Mouse (Mus musculus) midbrain, embryonic 10.5 days (tissue): Measurements from ENCODE around the gene Klk11. TPM values are rescaled to one million over a fixed set of nuclear protein-coding genes. Genes with fewer than 3 reads are reported as not detected.

Experiments used
- DNase-seq: peaks from one replicate; pipeline ENCODE4 v3.0.0-alpha.2; 2017; ENCODE audit warnings: low spot score
- H3K27ac ChIP-seq: fragments of 300-500 bp; sonication (generic); replicated peaks from 2 replicates; pipeline ENCODE4 v1.5.1; 2016; ENCODE audit warnings: mild to moderate bottlenecking
- H3K27me3 ChIP-seq: fragments of 300-500 bp; sonication (generic); 2 replicates; pipeline ENCODE4 v1.6.1; 2016; ENCODE audit warnings: low read depth, mild to moderate bottlenecking; ENCODE audit not compliant: poor library complexity, severe bottlenecking
- H3K36me3 ChIP-seq: fragments of 300-500 bp; sonication (generic); 2 replicates; pipeline ENCODE4 v1.6.1; 2016; ENCODE audit warnings: mild to moderate bottlenecking, moderate library complexity
- H3K4me1 ChIP-seq: fragments of 300-500 bp; sonication (generic); 2 replicates; pipeline ENCODE4 v1.6.1; 2016
- H3K4me3 ChIP-seq: fragments of 300-500 bp; sonication (generic); 2 replicates; pipeline ENCODE4 v1.5.1; 2016; ENCODE audit warnings: mild to moderate bottlenecking, moderate library complexity
- H3K9me3 ChIP-seq: fragments of 300-500 bp; sonication (generic); replicated peaks from 2 replicates; pipeline ENCODE4 v1.6.1; 2016; ENCODE audit warnings: mild to moderate bottlenecking
- WGBS: fragments of 180-500 bp; shearing (Covaris S2); methylation state at CpG from one replicate; pipeline ENCODE4 v1.1.7; 2016; 5-methylcytosine and 5-hydroxymethylcytosine counted together
- polyA plus RNA-seq: library from polyadenylated mRNA; unstranded; fragments of >200 nt; fragmentation: Nextera tagmentation; extraction: Ambion mirVana; gene quantifications from 2 replicates; pipeline ENCODE4 v1.2.1, GENCODE M21; 2016

The Klk11 gene
- polyA plus RNA-seq, 1 experiment from 2014 or later: not detected

DNA sequence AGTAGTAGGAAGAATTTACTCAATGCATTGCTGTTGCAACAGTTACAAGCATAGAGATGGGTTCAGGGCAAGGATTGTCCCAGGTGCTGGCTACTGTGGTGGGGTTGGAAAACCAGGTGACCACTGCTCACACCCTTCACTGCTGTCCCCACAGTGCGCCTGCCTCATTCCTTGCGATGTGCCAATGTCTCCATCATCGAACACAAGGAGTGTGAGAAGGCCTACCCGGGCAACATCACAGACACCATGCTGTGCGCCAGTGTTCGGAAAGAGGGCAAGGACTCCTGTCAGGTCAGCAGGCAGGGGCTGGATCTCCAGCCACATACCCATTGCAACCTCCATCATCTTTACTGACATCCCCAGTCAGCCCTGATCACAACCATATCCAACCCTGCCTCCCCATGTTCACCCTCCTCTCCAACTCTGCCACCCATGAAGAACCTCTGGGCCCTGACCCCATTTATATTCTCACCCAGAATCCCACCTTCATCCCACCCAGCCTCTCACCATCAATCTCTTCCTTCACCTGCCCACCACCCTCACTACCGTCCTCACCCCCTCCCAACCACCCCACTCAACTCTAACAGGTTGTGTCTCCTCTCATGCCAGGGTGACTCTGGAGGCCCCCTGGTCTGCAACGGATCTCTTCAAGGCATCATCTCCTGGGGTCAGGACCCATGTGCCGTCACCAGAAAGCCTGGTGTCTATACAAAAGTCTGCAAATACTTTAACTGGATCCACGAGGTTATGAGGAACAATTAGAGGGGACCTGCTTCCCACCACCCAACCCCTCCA lies 4.0 kb downstream of the Klk11 start:
- H3K27me3 ChIP-seq: peaks cover 16% of the 10 kb centered on the region
- no peaks in the 10 kb centered on the region for H3K9me3 ChIP-seq
- peaks cover 26% of the 10 kb centered on the region for H3K4me1 ChIP-seq
- no peak overlapping the region for H3K27ac ChIP-seq
- 92% methylated on average over 10 of the region's 10 CpGs for WGBS
- no peak for DNase-seq
- no peaks in the 10 kb centered on the region for H3K36me3 ChIP-seq
- H3K4me3 ChIP-seq: no peak overlapping the region

DNA sequence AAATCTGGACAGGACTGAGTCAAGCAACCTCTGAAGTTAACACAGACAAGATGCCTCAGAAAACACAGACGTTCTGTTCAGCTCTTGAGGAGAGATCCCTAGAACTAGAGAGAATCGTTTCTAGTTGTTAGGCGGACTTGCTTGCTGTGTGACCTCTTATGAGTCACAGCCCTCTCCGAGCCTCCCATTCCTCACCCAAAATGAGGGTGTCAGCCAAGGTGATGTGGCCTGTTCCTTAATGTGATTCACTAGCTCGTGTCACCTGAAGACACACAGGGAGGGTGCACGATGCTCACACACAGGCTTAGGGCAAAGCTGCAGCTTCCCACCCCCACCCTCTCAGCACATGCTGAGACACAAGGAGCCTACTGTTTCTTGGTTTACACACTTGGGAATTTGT lies 5.8 kb downstream of the Klk11 start:
- Histone ChIP-seq H3K4me1 (peaks cover 16% of the 10 kb centered on the region), H3K36me3 (no peaks in the 10 kb centered on the region), H3K27ac (no peak overlapping the region), H3K27me3 (peaks cover 30% of the 10 kb centered on the region), H3K9me3 (no peaks in the 10 kb centered on the region), H3K4me3 (no peak overlapping the region)
- no peak for DNase-seq
- WGBS: 70% methylated on average over 6 of the region's 6 CpGs

DNA sequence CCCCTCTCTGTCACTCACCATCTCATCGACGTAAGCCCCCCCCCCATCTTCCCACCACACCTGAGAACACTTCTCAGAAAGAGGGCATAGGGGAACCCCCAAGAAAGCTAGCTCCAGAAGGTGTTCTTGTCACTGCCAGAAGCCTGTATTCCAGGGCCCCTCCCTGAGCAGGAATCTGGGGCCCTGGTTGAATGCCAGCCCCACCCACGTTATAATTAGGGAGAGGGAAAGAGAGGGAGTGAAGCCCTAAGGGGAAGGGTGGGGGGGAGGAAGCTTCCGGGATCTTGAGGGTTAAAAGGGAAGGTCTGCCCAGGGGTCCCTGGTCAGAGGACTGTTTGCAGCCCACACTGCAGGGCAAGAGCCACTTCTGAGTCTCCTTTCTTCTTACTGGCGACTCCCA lies 6.3 kb downstream of the Klk11 start, which contains the start of gene Klk10:
Gene Klk10 (plus strand): TSS at position 290 of the 400 bp plus-strand sequence.
- peaks cover 11% of the 10 kb centered on the region for H3K4me1 ChIP-seq
- peaks cover 30% of the 10 kb centered on the region for H3K27me3 ChIP-seq
- no peaks in the 10 kb centered on the region for H3K9me3 ChIP-seq
- no peak within 1 kb of the TSS for H3K4me3 ChIP-seq
- H3K27ac ChIP-seq: no peak within 1 kb of the TSS
- no peaks in the 10 kb centered on the region for H3K36me3 ChIP-seq
- 53% methylated on average over 5 of the region's 5 CpGs for WGBS
- no peak for DNase-seq

DNA sequence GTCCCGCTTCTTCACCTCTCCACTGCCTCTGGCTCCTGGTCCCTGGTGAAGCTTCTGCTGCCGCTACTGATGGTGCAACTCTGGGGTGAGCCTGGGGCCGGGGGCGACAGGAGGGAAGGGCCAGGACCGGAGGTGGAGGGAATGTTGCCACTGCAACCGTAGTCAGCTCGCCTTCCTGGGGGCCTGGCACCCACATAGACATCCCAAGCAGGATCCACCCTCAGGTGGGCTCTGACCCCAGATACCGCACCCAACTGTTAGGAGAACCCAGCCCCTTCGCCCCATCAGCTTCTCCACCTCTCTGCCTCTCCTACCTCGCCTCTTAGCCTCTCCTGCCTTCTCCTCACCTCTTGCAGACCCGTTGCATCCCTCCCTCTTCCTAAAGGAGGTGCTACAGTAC lies 7.1 kb downstream of the Klk11 start:
- 86% methylated on average over 11 of the region's 11 CpGs for WGBS
- H3K4me1 ChIP-seq: peaks cover 9% of the 10 kb centered on the region
- H3K27me3 ChIP-seq: peaks cover 30% of the 10 kb centered on the region
- H3K27ac ChIP-seq: no peak overlapping the region
- no peaks in the 10 kb centered on the region for H3K9me3 ChIP-seq
- no peak for DNase-seq
- no peaks in the 10 kb centered on the region for H3K36me3 ChIP-seq
- H3K4me3 ChIP-seq: no peak overlapping the region

DNA sequence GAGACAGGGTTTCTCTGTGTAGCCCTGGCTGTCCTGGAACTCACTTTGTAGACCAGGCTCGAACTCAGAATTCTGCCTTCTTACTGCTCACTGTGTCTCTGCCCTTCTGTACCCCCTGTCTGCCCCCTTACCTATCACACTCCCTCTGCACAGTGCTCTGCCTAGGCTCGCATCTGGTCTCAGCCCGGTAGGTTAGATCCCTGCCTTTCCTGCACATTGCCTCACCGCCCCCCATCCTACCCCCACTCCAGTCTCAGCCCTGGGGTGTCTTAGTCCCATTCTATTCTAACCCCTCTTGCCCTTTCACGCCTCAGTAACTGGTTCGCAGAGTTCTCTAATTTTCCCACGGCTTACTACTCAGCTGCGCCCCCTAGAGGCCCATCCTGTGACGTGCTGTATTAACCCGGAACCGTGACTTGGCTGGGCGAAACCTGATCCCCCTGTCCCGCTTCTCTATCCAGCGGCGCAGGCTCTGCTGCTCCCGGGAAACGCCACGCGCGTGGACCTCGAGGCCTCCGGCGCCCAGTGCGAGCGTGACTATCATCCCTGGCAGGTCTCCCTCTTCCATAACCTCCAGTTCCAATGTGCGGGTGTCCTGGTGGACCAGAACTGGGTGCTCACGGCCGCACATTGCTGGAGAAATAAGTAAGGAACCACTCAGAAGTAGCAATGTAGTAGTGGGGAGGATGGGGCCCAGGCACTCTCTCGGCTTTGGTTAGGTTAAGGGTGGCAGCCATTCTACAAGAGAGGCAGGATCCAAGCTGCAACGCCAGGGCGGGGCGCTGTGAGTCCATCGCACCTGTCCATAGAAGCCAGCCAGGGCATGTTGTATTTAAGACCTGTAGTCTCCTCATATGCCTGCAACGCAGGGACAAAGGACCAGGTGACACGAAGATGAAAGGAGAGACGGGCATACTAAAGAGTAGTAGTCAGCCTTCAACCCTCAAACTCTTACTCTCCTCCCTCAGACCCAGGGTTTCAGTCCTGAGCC lies 8.2 kb downstream of the Klk11 start:
- H3K27ac ChIP-seq: peak overlapping the region; percentile 77

DNA sequence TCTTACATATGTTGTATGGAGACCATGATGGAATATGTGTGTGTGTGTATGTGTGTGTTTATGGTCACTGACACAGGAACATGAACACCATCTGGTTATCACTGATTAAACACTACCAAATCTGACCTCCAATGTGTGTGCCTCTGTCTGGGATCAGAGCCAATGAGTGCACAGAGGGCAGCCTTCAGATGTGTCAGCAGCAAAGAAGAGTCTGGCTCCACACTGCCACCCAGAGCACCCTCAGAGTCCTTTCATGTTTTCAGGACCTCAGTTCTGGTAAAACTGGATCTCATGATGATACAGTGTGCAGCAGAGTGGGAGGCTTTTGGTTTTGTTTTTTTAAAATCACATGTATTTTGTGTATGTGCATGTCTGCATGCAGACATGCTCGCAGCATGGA lies 10.9 kb downstream of the Klk11 start:
- H3K27me3 ChIP-seq: peaks cover 30% of the 10 kb centered on the region
- peaks cover 9% of the 10 kb centered on the region for H3K4me1 ChIP-seq
- no peak overlapping the region for H3K4me3 ChIP-seq
- DNase-seq: no peak
- H3K9me3 ChIP-seq: no peaks in the 10 kb centered on the region
- 84% methylated on average over 1 of the region's 1 CpGs for WGBS
- no peak overlapping the region for H3K27ac ChIP-seq
- no peaks in the 10 kb centered on the region for H3K36me3 ChIP-seq

More for the DNA sequence above, 8.2 kb downstream of the Klk11 start:
- DNase-seq: peak; percentile 89
- Histone ChIP-seq H3K4me3 (peak overlapping the region; percentile 51), H3K36me3 (no peaks in the 10 kb centered on the region), H3K9me3 (no peaks in the 10 kb centered on the region), H3K4me1 (peaks cover 9% of the 10 kb centered on the region), H3K27me3 (peaks cover 30% of the 10 kb centered on the region)
- 6% methylated on average over 36 of the region's 36 CpGs for WGBS

DNA sequence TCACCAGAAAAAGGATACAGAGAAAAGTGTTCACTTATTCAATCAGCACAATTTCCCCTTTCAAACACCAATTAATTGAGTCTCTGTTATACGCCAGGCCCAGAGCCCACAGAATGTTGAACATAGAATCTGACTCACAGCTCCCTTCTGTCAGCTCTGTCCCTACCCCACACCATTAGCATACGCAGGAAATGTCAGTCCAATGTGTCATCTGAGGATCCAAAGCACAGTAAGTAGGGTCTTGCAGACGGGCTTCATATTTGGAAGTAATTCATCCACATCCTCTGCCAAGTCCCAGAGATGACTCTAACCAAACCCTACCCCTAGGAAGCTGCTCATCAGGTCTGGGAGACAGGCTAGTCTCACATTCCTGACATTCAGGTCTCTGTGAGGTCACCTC lies 13.7 kb downstream of the Klk11 start:
- WGBS: 85% methylated on average over 3 of the region's 3 CpGs
- H3K4me1 ChIP-seq: no peaks in the 10 kb centered on the region
- H3K27me3 ChIP-seq: peaks cover 17% of the 10 kb centered on the region
- H3K9me3 ChIP-seq: no peaks in the 10 kb centered on the region
- H3K36me3 ChIP-seq: no peaks in the 10 kb centered on the region
- DNase-seq: no peak
- no peak overlapping the region for H3K27ac ChIP-seq
- H3K4me3 ChIP-seq: no peak overlapping the region

DNA sequence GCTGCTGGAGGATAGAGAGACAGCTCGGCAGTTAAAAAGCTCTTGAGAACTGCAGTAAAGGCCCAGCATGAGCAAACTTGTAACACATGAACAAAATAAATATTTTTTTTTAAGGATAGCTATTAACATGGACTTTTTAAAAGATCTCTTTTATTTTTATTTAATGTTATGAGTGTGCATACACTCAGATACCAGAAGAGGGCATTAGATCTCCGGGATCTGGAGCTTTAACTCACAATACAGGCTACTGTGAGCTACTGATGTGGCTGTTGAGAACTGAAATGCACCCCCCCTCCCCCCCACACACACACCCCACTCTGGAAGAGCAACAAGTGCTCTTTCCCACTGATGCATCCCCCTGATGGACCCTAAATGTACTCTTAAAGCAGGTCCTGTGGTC lies 14.9 kb downstream of the Klk11 start:
- 86% methylated on average over 2 of the region's 2 CpGs for WGBS

DNA sequence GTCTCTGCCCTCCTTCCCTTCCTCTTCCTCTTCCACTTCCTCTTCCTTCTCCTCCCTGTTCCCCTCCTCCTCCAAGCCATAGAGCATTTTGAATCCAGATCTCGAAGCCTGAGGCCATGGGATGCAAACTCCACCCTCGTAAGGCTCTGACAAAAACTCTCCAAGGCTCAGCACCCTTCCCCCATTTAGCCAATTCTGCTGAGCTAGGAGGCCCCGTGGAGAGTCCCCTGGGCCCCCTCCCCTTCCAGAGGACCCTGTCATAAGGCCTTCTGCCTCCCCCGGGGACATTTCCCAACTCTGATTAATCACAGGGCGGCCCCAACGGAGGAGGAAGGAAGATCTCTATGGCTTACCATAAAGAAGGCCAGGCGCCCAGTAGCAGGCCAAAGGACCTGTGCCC lies 17.2 kb downstream of the Klk11 start, which contains the start of gene Klk9:
Gene Klk9 (plus strand): TSS at position 301 of the 400 bp plus-strand sequence.
- Histone ChIP-seq H3K27ac (no peak within 1 kb of the TSS), H3K9me3 (no peaks in the 10 kb centered on the region), H3K4me1 (peaks cover 8% of the 10 kb centered on the region), H3K36me3 (no peaks in the 10 kb centered on the region), H3K4me3 (no peak within 1 kb of the TSS), H3K27me3 (peaks cover 20% of the 10 kb centered on the region)
- 70% methylated on average over 7 of the region's 7 CpGs for WGBS
- no peak for DNase-seq

More for the DNA sequence above, 14.9 kb downstream of the Klk11 start:
- Histone ChIP-seq H3K4me3 (no peak overlapping the region), H3K4me1 (no peaks in the 10 kb centered on the region), H3K27me3 (peaks cover 5% of the 10 kb centered on the region; the same call in 1 of the 2 replicates), H3K9me3 (no peaks in the 10 kb centered on the region), H3K27ac (no peak overlapping the region), H3K36me3 (no peaks in the 10 kb centered on the region)
- DNase-seq: no peak

DNA sequence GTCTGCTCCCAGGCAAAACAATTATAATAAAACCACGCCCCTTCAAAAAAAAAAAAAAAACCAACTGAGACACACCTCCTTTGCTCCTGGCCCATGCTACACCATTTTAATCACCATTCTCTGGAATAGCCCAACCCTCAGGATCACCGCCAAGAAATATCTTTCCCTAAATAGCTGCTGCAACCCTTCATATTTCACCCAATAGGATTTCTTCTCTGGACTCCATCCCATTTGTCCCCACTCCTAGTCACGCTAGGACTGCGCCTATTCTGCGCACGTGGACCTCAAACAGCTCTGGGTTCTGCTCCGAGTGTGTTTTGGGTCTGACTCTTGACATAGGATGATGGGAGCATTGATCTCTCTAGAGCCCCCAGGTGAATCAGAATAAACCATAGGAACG lies 22.0 kb downstream of the Klk11 start:
- 6% methylated on average over 8 of the region's 8 CpGs for WGBS
- H3K27me3 ChIP-seq: peaks cover 43% of the 10 kb centered on the region
- no peaks in the 10 kb centered on the region for H3K9me3 ChIP-seq
- peaks cover 22% of the 10 kb centered on the region for H3K4me1 ChIP-seq
- H3K27ac ChIP-seq: no peak overlapping the region
- H3K36me3 ChIP-seq: no peaks in the 10 kb centered on the region
- DNase-seq: no peak
- peak overlapping the region; percentile 62 for H3K4me3 ChIP-seq

DNA sequence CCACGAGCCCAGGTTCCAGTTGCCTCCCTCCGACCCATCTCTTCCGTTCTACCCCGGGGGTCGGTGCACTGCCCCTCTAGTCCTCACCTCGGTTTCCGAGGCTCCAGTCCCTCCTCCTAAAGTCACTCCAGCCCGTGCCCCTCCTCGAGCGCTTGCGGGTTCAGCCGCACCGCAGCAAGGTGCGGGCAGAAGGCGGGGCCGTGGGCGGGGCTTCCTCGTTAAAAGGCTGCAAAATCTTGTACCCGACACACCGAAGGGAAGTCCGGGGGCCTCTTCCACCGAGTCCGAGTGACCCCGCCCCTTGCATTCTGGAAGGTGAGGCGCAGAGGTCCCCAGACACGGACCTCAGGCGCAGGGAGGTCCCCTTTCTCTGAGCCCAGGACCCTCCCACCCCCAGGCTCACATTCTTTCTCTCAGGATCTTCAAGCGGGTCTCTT lies 22.9 kb downstream of the Klk11 start, which contains the start of gene Klk8:
Gene Klk8 (plus strand): TSS at position 245 of the 437 bp plus-strand sequence.
- Histone ChIP-seq H3K36me3 (no peaks in the 10 kb centered on the region), H3K9me3 (no peaks in the 10 kb centered on the region), H3K27me3 (peaks cover 43% of the 10 kb centered on the region), H3K27ac (no peak within 1 kb of the TSS), H3K4me3 (peak within 1 kb of the TSS; percentile 62), H3K4me1 (peaks cover 22% of the 10 kb centered on the region)
- DNase-seq: peak; percentile 38
- WGBS: under 1% methylated on average over 28 of the region's 28 CpGs

DNA sequence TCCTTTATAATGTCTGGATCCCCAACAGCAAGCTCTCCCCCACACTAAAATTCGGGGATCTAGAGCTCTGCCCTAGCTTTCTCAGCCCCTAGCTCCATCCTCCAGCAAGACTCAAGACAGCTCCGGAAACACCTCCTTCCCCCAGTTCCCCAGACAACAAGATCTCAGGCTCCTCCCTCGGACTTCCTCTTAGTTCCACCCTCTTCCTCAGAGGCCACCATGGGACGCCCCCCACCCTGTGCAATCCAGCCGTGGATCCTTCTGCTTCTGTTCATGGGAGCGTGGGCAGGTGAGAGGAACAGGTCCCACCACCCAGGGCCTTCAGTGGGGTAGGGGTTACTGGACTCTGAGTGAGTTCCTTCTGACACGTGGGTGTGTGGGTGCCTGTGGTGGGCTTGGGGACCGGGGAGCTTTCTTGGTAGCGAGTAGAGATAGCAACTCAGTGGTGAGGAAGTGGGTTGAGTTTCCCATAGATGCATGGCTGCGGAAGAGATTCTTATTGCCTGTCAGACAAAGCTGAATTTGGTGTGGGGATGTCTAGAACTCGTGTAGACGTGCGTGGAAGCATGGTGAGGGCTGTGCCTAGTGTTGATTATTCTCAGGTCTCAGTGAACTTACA lies 23.5 kb downstream of the Klk11 start:
- H3K36me3 ChIP-seq: no peaks in the 10 kb centered on the region
- peaks cover 22% of the 10 kb centered on the region for H3K4me1 ChIP-seq
- H3K27me3 ChIP-seq: peaks cover 43% of the 10 kb centered on the region
- no peak for DNase-seq
- no peak overlapping the region for H3K27ac ChIP-seq
- 46% methylated on average over 13 of the region's 13 CpGs for WGBS
- peak overlapping the region; percentile 62 for H3K4me3 ChIP-seq
- no peaks in the 10 kb centered on the region for H3K9me3 ChIP-seq
